Mouse (Mus musculus): ENCODE results near the gene Thrb.

Gene Thrb

GRCm38 (mm10) chr14:17719494-17719893, 59.4 kb downstream of the Thrb start:
- no peak for DNase-seq

- no peak for DNase-seq
Measured at GRCm38 (mm10) chr14:17722824-17723445, 62.9 kb downstream of the Thrb start.

DNA sequence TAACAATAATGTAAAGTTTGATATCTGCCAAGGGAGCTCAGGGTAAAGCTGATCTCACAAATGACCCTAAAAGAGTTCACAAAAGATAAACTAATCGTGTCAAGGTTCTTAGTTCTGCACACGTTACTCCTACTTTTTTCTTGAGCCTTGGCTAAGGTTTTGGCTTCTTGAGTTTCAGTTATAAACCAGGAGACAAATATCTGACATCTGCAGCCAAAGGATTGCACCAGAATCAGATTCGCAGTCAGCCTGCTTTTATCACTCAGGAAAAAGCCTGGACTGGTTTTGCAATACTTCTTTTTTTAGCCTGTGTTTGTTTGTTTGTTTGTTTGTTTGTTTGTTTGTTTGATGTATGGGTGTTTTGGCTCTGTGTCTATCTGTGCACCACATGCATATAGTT, 64.5 kb downstream of the Thrb start:
- DNase-seq: no peak

DNA sequence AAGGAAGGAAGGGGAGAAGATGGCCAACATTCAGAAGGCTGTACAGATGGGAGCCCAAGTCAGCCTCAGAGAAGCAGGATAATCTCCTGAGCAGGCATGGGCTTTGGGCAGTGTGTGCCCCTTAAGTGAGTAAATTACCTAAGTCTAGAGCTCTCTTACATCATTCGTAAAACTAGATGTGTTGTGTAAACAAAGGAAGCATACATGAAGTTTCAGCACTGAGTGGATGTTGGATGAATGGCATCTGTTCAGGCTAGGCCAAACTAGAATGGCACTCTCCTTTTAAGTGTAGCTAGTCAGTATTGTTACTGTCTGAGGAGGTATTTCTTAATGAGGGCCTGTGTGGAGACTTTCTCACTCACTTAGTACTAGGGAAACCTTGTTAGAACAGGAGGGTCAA, 66.8 kb downstream of the Thrb start:
- DNase-seq: no peak

GRCm38 (mm10) chr14:17727878-17728277, 67.8 kb downstream of the Thrb start:
- no peak for DNase-seq

DNA sequence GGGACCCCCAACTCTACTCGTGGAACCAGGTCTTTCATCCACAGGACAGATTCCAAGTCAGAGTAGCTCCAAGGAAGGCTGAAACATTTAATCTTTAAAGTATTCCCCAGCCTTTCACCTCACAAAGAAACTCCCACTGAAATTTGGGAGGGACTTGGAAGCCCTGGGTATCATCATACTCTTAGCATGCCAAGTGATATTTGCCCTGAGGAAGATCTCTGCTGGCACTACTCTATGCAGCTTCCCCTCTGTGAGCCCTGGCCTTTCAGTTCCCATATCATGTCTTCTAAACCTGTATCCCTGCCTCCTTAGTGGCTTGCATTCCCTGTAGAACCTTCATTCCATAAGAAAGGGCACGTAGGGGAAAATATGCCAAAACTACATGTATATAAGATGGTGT, 68.8 kb downstream of the Thrb start:
- no peak for DNase-seq

GRCm38 (mm10) chr14:17731020-17731419, 71.0 kb downstream of the Thrb start:
- peak; percentile 72 for DNase-seq

- DNase-seq: no peak
Measured at GRCm38 (mm10) chr14:17733077-17733778, 73.2 kb downstream of the Thrb start.

DNA sequence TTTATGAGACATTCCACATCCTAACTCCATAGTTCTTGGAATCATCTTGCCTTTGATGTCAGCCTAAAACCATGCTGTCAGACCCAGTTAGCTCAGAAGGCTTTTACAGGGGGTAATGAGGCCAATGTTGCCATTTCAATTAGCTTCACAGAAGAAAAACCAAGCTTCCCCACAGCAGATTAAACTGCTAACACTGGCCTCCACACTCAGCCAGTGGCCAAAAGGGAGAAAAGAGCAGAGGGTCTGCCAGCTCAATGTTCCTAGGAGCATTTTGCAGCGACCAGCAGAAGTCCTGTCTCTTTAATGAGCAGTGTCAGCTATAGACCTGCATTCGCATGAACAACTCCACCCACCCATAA, 73.7 kb downstream of the Thrb start:
- peak; percentile 96 for DNase-seq

- no peak for DNase-seq
Measured at GRCm38 (mm10) chr14:17735440-17735839, 75.4 kb downstream of the Thrb start.

DNA sequence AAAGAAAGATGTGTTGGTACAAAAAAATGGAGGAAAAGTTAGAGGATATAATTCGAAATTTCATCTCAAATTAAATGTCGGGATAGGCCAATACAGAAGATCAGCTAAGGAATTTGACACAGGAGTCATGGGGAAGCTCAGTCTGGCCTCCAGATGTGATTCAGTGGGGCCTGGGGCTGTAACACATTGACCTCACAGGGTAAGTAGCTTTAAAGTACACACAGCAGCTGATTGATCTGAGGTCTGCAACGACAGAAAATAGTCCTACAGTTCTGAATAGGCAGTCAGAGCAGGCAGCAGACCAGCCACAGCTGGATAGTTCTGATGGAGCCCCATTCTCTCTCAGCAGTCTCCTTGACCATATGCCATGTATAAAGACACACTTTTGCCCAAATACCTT, 80.8 kb downstream of the Thrb start:
- DNase-seq: no peak

DNA sequence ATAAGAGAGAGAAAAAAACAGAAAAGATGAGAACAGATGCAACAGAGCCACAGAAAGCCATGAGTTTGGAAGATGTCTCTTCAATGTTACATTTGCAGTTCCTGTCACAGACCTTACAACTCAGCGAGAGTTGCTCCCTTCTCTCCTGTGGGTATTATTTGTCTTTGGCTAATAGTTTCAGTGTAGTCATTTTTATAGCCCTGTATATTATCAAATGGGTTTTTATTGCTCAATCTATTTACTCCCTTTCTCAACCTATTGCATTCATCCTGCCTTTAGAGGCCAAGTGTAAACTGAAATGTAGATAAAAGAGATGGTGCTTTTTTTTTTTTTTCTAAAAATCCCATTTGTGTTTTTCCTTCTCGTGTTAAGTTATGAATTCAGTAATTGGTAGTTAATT, 82.2 kb downstream of the Thrb start:
- no peak for DNase-seq

GRCm38 (mm10) chr14:17742902-17743712, 83.0 kb downstream of the Thrb start:
- DNase-seq: no peak

- DNase-seq: no peak
Measured at GRCm38 (mm10) chr14:17743713-17744158, 83.7 kb downstream of the Thrb start.

DNA sequence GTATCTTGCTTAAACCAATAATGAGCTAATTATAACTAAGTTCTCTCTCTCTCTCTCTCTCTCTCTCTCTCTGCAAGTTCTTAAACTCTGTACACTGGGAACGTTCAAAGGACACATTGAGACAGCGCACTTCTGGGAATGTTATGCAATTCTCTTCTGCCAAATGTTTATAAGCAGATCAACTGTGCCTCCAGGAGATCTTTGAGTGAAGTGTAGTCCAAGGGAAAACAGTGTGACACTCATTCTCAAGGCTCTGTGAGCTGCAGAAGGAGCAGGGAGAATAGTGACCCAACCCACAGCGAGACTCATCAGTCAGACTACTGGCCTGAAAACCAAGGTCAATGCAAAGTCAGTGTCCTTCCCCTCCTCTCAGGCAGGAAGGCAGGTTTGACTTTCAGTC, 87.9 kb downstream of the Thrb start:
- DNase-seq: no peak

- DNase-seq: peak; percentile 53
Measured at GRCm38 (mm10) chr14:17748945-17749344, 88.9 kb downstream of the Thrb start.

DNA sequence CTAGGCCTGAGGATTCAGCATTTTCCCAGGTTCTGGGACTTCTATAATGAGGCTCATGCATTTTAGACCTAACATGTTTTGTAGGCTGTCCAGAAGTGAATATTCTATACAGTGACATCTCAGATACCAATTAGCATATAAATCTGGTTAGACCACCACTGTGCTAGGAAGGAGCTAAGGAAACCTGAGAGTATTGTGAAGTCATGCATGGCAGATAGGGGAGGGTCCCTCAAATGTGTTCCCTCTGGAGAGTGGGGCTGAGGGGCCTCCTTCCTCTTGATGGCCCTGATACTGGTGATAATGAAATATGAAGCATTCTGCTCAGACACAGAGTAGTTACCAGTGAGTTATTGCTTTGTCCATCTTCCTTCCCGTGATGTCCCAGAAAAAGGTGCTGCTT, 91.8 kb downstream of the Thrb start:
- DNase-seq: no peak

DNA sequence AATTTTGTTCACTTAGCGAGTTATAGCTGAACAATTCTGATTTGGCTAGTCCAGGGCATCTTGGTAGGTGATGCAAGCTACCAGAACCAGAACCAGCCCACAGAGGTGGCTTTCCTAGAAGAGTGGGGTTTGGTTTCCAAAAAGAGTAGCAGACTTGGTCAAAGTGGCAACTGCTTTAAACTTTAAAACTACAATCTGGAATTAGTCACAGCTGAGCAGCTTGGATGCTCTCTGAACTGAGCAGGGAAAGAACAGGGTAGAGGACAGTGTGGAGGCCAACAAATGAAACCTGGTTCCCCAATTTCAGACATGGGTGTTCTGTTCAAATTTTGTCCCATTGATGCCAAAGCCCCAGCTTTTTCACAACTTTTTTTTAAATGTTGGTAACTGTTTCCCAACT, 93.4 kb downstream of the Thrb start:
- DNase-seq: no peak

GRCm38 (mm10) chr14:17756732-17757131, 96.7 kb downstream of the Thrb start:
- no peak for DNase-seq

DNA sequence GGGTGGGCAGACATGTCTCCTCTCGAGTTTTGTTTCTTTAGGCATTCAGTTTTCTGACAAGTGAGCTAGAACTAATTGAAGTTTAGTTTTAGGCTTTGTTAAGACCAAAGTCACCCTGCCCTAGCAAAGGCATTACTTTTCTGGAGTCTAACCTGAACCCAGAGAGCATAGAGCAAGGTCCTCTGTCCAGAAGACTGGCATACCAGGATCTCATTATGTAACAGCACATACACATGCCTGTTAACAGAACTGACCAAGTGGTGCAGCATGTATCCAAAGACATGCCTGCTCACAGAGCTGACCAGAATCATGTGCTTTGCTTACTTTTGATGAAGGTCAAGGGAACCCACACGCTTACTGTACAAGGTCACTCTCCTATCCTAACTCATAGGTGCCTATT, 107.9 kb downstream of the Thrb start:
- no peak for DNase-seq

GRCm38 (mm10) chr14:17774404-17774803, 114.3 kb downstream of the Thrb start:
- no peak for DNase-seq

DNA sequence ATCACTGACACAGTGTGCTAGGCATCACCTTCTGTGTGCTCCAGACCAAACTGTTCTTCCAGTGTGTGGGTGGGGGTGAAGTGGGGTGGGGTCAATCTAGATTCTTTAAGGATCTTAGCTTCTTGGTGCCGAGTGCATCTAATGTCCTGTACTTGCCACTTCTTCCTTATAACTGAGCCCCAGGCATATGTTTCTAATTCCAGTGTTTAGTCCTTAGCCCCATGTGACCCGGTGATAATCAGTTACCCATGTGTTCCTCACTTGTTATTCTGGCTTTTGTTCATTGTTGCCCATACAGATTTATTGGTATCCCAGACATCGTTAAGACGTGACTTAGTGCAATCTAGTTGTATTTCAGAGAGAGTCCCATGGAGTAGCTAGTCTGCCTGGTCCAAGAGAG, 121.9 kb downstream of the Thrb start:
- DNase-seq: no peak

GRCm38 (mm10) chr14:17784207-17784806, 124.2 kb downstream of the Thrb start:
- no peak for DNase-seq

- DNase-seq: no peak
Measured at GRCm38 (mm10) chr14:17785370-17785769, 125.3 kb downstream of the Thrb start.

Data from retina, postnatal 1 day (tissue).